Mouse (Mus musculus): Measurements from ENCODE around the gene Armcx1. TPM values are rescaled to one million over a fixed set of nuclear protein-coding genes. Genes with fewer than 3 reads are reported as not detected.
A peak's percentile ranks its signal among the peaks of the same experiment; 100 is the strongest.
"Not testable (repeated sequence)": the region's sequence is repeated elsewhere in the genome, so short reads cannot be mapped to it uniquely, and the experiment has no call there.

Armcx1 gene
- polyA plus RNA-seq, 1 experiment from 2014 or later: 14.9 TPM

- no peaks in the 10 kb centered on the region for H3K36me3 ChIP-seq (ENCODE audit: control insufficient read depth, insufficient read depth, low read length)
- H3K27ac ChIP-seq (replicated peaks): no peak overlapping the region
- no peaks in the 10 kb centered on the region for H3K9me3 ChIP-seq (ENCODE audit: control insufficient read depth, low read length)
- TF ChIP-seq CTCF (IDR thresholded peaks at IDR 0.05; ENCODE audit: low read depth): no peak
- TF ChIP-seq EP300 (optimal IDR thresholded peaks at IDR 0.05): no peak
- DNase-seq (ENCODE audit: low spot score) (no peak), ATAC-seq (ENCODE audit: low FRiP score, low TSS enrichment) (no peak)
- H3K9ac ChIP-seq (ENCODE audit: low read length): no peak overlapping the region
- no peak overlapping the region for H3K4me3 ChIP-seq (ENCODE audit: low read depth, low read length)
- no peaks in the 10 kb centered on the region for H3K4me1 ChIP-seq (replicated peaks; ENCODE audit: control insufficient read depth, insufficient read depth)
- H3K27me3 ChIP-seq (ENCODE audit: control insufficient read depth, insufficient read depth, low read length): no peaks in the 10 kb centered on the region
- 32% methylated on average over 2 of the region's 2 CpGs for WGBS
- H3K4me2 ChIP-seq (replicated peaks; ENCODE audit: low read depth): no peak overlapping the region
Measured at GRCm38 (mm10) chrX:134751910-134752309, 34.1 kb downstream of the Armcx1 start.

GRCm38 (mm10) chrX:134752584-134752983 lies 34.8 kb downstream of the Armcx1 start:
- DNase-seq (ENCODE audit: low spot score): no peak
- no peaks in the 10 kb centered on the region for H3K36me3 ChIP-seq (ENCODE audit: control insufficient read depth, insufficient read depth, low read length)
- no peak for ATAC-seq (ENCODE audit: low FRiP score, low TSS enrichment)
- H3K4me1 ChIP-seq (replicated peaks; ENCODE audit: control insufficient read depth, insufficient read depth): no peaks in the 10 kb centered on the region
- H3K4me3 ChIP-seq (ENCODE audit: low read depth, low read length): no peak overlapping the region
- TF ChIP-seq EP300 (optimal IDR thresholded peaks at IDR 0.05) (no peak), CTCF (IDR thresholded peaks at IDR 0.05; ENCODE audit: low read depth) (no peak)
- 31% methylated on average over 4 of the region's 4 CpGs for WGBS
- H3K27ac ChIP-seq (replicated peaks): no peak overlapping the region
- H3K27me3 ChIP-seq (ENCODE audit: control insufficient read depth, insufficient read depth, low read length): no peaks in the 10 kb centered on the region
- H3K9me3 ChIP-seq (ENCODE audit: control insufficient read depth, low read length): no peaks in the 10 kb centered on the region
- H3K9ac ChIP-seq (ENCODE audit: low read length): no peak overlapping the region
- H3K4me2 ChIP-seq (replicated peaks; ENCODE audit: low read depth): no peak overlapping the region

GRCm38 (mm10) chrX:134756434-134757292 lies 38.9 kb downstream of the Armcx1 start, which contains the start of gene Armcx3:
Gene Armcx3, plus strand, starts transcription at chrX:134756595.
- 23% methylated on average over 45 of the region's 46 CpGs for WGBS
- H3K27ac ChIP-seq (replicated peaks): peak within 1 kb of the TSS; percentile 50

GRCm38 (mm10) chrX:134757293-134757995 lies 39.7 kb downstream of the Armcx1 start:
- Histone ChIP-seq H3K9me3 (ENCODE audit: control insufficient read depth, low read length) (no peaks in the 10 kb centered on the region), H3K27me3 (ENCODE audit: control insufficient read depth, insufficient read depth, low read length) (no peaks in the 10 kb centered on the region), H3K4me2 (replicated peaks; ENCODE audit: low read depth) (peak overlapping the region; percentile 51), H3K36me3 (ENCODE audit: control insufficient read depth, insufficient read depth, low read length) (no peaks in the 10 kb centered on the region), H3K9ac (ENCODE audit: low read length) (peak overlapping the region; percentile 71), H3K4me1 (replicated peaks; ENCODE audit: control insufficient read depth, insufficient read depth) (no peaks in the 10 kb centered on the region), H3K27ac (replicated peaks) (no peak overlapping the region), H3K4me3 (ENCODE audit: low read depth, low read length) (peak overlapping the region; percentile 56)
- DNase-seq (ENCODE audit: low spot score) (peak; percentile 23), ATAC-seq (ENCODE audit: low FRiP score, low TSS enrichment) (peak; percentile 45; the same call in 1 of the 2 replicates)
- WGBS: 20% methylated on average over 13 of the region's 13 CpGs
- TF ChIP-seq CTCF (IDR thresholded peaks at IDR 0.05; ENCODE audit: low read depth): no peak
- TF ChIP-seq EP300 (optimal IDR thresholded peaks at IDR 0.05): no peak

More at GRCm38 (mm10) chrX:134756434-134757292, 38.9 kb downstream of the Armcx1 start, which contains the start of gene Armcx3:
- DNase-seq (ENCODE audit: low spot score): peak; percentile 70
- Histone ChIP-seq H3K27me3 (ENCODE audit: control insufficient read depth, insufficient read depth, low read length) (no peaks in the 10 kb centered on the region), H3K9ac (ENCODE audit: low read length) (peak within 1 kb of the TSS; percentile 71), H3K4me3 (ENCODE audit: low read depth, low read length) (peak within 1 kb of the TSS; percentile 56), H3K4me2 (replicated peaks; ENCODE audit: low read depth) (peak within 1 kb of the TSS; percentile 51), H3K9me3 (ENCODE audit: control insufficient read depth, low read length) (no peaks in the 10 kb centered on the region), H3K4me1 (replicated peaks; ENCODE audit: control insufficient read depth, insufficient read depth) (no peaks in the 10 kb centered on the region), H3K36me3 (ENCODE audit: control insufficient read depth, insufficient read depth, low read length) (no peaks in the 10 kb centered on the region)
- peak; percentile 91 for ATAC-seq (ENCODE audit: low FRiP score, low TSS enrichment)
- TF ChIP-seq EP300 (optimal IDR thresholded peaks at IDR 0.05) (no peak), CTCF (IDR thresholded peaks at IDR 0.05; ENCODE audit: low read depth) (no peak)

GRCm38 (mm10) chrX:134763428-134764198 lies 45.9 kb downstream of the Armcx1 start:
- not testable (repeated sequence) for H3K9ac ChIP-seq (ENCODE audit: low read length); H3K4me3 ChIP-seq (ENCODE audit: low read depth, low read length); H3K9me3 ChIP-seq (ENCODE audit: control insufficient read depth, low read length); DNase-seq (ENCODE audit: low spot score); H3K4me1 ChIP-seq (replicated peaks; ENCODE audit: control insufficient read depth, insufficient read depth); H3K27me3 ChIP-seq (ENCODE audit: control insufficient read depth, insufficient read depth, low read length); ATAC-seq (ENCODE audit: low FRiP score, low TSS enrichment); H3K36me3 ChIP-seq (ENCODE audit: control insufficient read depth, insufficient read depth, low read length); H3K27ac ChIP-seq (replicated peaks); H3K4me2 ChIP-seq (replicated peaks; ENCODE audit: low read depth)
- 50% methylated on average over 3 of the region's 4 CpGs for WGBS

Small RNA genes within 50 kb of the gene (microRNA-seq; reads per million reads assigned to microRNA genes)
- gene Mir7093: not detected

Other genes with a start within 250 kb of the Armcx1 start
- not detected in 2 replicates for gene Taf7l, start 241.5 kb upstream of the Armcx1 start, polyA plus RNA-seq (2015; fragmentation: Nextera tagmentation; extraction: Ambion mirVana)
- 63.1 and 63.4 TPM in 2 replicates for gene Timm8a1, start 176.1 kb upstream of the Armcx1 start, polyA plus RNA-seq (2015; fragmentation: Nextera tagmentation; extraction: Ambion mirVana)
- 0.72 and 0.74 TPM in 2 replicates for gene Btk, start 134.4 kb upstream of the Armcx1 start, polyA plus RNA-seq (2015; fragmentation: Nextera tagmentation; extraction: Ambion mirVana)
- 419 and 471 TPM in 2 replicates for gene Rpl36a, start 132.3 kb upstream of the Armcx1 start, polyA plus RNA-seq (2015; fragmentation: Nextera tagmentation; extraction: Ambion mirVana)
- gene Gla, start 116.8 kb upstream of the Armcx1 start, polyA plus RNA-seq (2015; fragmentation: Nextera tagmentation; extraction: Ambion mirVana): 3.6 and 3.9 TPM in 2 replicates
- gene Hnrnph2, start 116.8 kb upstream of the Armcx1 start, polyA plus RNA-seq (2015; fragmentation: Nextera tagmentation; extraction: Ambion mirVana): 65.3 and 67.2 TPM in 2 replicates
- gene Armcx4, start 31.4 kb upstream of the Armcx1 start, polyA plus RNA-seq (2015; fragmentation: Nextera tagmentation; extraction: Ambion mirVana): 1.3 and 1.4 TPM in 2 replicates
- gene Armcx6, start 33.5 kb downstream of the Armcx1 start, polyA plus RNA-seq (2015; fragmentation: Nextera tagmentation; extraction: Ambion mirVana): 8.7 and 9.9 TPM in 2 replicates
- gene Armcx3, start 38.6 kb downstream of the Armcx1 start, polyA plus RNA-seq (2015; fragmentation: Nextera tagmentation; extraction: Ambion mirVana): 38.8 and 40.0 TPM in 2 replicates
- gene Armcx2, start 91.3 kb downstream of the Armcx1 start, polyA plus RNA-seq (2015; fragmentation: Nextera tagmentation; extraction: Ambion mirVana): 19.3 and 19.9 TPM in 2 replicates
- 0.15 and 0.16 TPM in 2 replicates for gene Nxf2, start 246.8 kb downstream of the Armcx1 start, polyA plus RNA-seq (2015; fragmentation: Nextera tagmentation; extraction: Ambion mirVana)